Mouse (Mus musculus): ENCODE measurements around the gene Phka2.

Phka2 gene

GRCm38 (mm10) chrX:160502048-160503041 lies at the start of gene Phka2:
Phka2 (plus strand) TSS chrX:160502166.
- peak; percentile 82 for DNase-seq (ENCODE audit: low spot score)

- DNase-seq (ENCODE audit: low spot score), result no peak
Measured at GRCm38 (mm10) chrX:160455686-160456085, 46.3 kb upstream of the Phka2 start.

DNA sequence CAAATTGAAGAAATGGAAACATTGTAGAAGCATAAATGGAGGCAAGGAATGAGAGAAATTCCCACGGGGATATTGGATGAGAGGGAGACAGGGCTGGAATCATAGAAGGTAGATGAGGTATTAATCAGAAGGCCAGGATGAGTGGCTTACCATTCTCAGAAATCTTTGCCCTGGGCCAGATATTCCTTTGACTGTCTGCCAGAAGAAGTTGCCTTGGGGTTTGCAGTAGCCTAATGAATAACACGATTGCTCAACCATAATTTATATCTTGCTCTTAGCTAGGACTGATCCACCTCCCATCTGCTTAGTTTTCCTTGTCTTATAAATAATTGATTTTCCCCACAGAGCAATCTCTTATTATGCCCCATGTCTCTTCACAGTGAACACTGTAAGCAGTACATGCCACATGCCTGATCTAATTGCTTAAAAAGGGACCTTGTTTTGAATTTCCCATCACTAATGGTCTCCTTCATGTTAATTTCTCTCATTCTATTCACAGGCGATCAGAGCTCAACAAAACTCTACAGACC lies 30.6 kb upstream of the Phka2 start:
- DNase-seq (ENCODE audit: low spot score), result no peak

GRCm38 (mm10) chrX:160489784-160490183 lies 12.2 kb upstream of the Phka2 start:
- no peak for DNase-seq (ENCODE audit: low spot score)

DNA sequence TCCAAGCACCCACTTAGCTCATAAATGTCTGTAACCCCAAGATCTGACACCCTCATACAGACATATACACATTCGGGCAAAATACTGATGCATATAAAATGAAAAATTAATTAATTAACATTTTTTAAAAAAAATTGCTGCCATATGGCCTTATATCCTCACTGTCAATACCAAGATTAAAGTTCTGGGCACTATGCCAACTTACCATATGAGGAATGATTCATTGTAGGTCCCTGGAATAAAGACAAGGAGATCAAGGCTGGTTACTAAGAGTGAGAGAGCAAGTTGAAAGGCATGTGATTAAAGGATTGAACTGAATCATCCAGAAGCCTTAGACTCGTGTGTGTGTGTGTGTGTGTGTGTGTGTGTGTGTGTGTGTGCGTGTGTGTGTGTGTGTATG lies 7.6 kb upstream of the Phka2 start:
- DNase-seq (ENCODE audit: low spot score), result no peak

DNA sequence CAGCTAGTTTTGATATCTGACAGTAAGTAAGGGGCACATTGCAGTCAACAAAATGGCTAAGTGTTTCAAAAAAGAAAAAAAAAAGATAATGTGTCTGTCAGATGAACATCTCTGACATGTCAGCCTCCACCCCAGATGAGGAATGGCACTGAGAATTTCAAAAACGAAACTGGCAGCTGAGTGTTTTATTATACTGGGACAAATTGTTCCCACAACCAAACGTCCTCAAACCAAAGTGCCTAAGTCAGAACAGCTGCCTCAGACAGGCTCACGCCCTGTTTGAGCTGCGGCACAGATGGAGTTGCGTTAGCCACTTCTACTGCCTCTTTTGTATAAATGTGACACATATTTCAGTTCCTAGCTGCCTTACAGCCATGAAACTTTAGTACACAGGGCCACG lies 7.0 kb upstream of the Phka2 start:
- DNase-seq (ENCODE audit: low spot score), result no peak

DNA sequence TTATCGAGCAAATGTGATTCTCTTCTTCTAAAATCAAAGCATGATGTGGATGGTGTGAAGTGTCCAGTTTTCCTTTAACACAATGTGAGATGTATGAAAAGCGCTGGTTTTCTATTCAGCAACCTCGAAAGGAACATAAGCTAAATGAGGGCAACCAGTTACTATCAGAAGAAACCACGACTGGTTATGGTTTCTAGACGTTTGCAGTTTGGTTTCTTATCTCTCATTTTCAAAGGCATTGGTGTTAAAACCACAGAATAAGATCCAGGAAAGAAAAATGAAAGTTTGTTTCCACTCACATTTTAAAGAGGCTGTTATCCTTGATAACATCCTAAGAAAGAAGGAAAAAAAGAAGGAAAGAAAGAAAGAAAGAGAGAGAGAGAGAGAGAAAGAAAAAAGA lies 5.5 kb upstream of the Phka2 start:
- no peak for DNase-seq (ENCODE audit: low spot score)

- no peak for DNase-seq (ENCODE audit: low spot score)
Measured at GRCm38 (mm10) chrX:160501095-160501494, 871 bp upstream of the Phka2 start.

GRCm38 (mm10) chrX:160501687-160502047 lies 299 bp upstream of the Phka2 start:
- no peak for DNase-seq (ENCODE audit: low spot score)

DNA sequence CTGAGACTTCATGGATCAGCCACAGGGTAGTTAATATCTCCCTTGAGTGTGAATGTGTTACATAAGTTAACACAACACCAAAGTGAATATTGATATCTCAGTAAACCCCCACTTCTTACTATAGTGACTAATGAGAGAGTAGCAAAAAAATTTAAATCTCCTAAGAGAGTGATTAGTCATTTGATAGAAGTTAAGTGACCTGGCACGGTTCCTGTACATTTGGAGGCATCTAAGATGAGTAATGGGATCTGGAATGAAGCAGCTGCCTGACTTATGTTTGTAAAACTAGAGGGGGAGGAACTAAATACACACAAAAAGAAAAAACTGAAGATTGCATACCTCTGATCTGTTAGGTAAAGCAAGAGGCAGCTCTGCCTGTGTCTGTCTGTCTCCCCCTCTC lies 7.1 kb downstream of the Phka2 start:
- DNase-seq (ENCODE audit: low spot score), result no peak

DNA sequence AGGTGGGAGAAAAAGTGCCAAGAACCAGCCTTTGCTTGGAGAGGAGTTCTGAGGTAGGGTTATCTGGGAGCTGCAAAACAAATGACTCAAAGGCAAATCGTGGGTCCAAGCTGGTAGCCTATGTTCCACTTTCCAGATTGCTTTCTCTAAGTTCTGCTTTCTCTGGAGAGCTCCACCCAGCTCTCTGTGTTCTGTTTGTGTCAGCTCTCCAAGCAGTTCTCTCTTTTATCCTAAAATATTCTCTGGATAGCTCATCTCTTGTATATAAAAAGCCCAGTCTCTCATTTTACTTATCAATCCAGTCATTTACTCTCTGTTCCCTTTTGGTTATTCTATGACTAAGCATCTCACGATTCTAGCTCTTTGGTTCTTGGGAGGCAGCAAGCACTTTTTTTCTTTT lies 8.2 kb downstream of the Phka2 start:
- no peak for DNase-seq (ENCODE audit: low spot score)

GRCm38 (mm10) chrX:160516027-160516426 lies 14.1 kb downstream of the Phka2 start:
- no peak for DNase-seq (ENCODE audit: low spot score)

DNA sequence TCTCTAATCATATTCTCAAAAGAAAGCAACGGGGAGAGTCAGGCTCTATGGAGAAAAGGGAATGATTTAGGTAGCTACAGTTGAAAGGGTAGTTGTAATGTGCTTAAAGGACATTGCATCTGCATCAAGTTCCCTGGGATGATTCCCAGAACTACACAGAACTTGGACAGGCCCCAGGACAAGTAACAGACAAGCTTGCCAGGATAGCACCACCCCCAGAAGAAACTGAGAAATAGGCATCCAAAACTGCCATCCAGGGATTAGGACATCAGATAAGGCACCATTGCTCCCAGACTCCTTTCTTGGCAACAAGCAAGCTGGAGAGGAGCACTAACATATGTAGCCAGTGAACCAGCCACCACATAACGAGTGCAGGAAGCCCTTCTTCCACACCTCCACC lies 40.8 kb downstream of the Phka2 start:
- no peak for DNase-seq (ENCODE audit: low spot score)

GRCm38 (mm10) chrX:160548875-160549274 lies 46.9 kb downstream of the Phka2 start:
- no peak for DNase-seq (ENCODE audit: low spot score)

GRCm38 (mm10) chrX:160552066-160552465 lies 50.1 kb downstream of the Phka2 start:
- no peak for DNase-seq (ENCODE audit: low spot score)

- DNase-seq (ENCODE audit: low spot score), result no peak
Measured at GRCm38 (mm10) chrX:160583589-160583988, 81.6 kb downstream of the Phka2 start.

GRCm38 (mm10) chrX:160584148-160584838 lies 82.3 kb downstream of the Phka2 start:
- DNase-seq (ENCODE audit: low spot score), result no peak

GRCm38 (mm10) chrX:160585110-160585509 lies 83.1 kb downstream of the Phka2 start:
- no peak for DNase-seq (ENCODE audit: low spot score)

- DNase-seq (ENCODE audit: low spot score), result no peak
Measured at GRCm38 (mm10) chrX:160588523-160588922, 86.6 kb downstream of the Phka2 start.

GRCm38 (mm10) chrX:160590147-160590546 lies 88.2 kb downstream of the Phka2 start:
- no peak for DNase-seq (ENCODE audit: low spot score)

- no peak for DNase-seq (ENCODE audit: low spot score)
Measured at GRCm38 (mm10) chrX:160592933-160593332, 91.0 kb downstream of the Phka2 start.

GRCm38 (mm10) chrX:160598055-160598454 lies 96.1 kb downstream of the Phka2 start:
- no peak for DNase-seq (ENCODE audit: low spot score)
